Mouse (Mus musculus) right cerebral cortex, adult 2 months (tissue): ENCODE data around the gene Gtpbp2.

Experiments used
- DNase-seq, 2 experiments: peaks; one replicate each; pipeline ENCODE4 v3.0.0; 2021 to 2022; ENCODE audit warnings: low spot score in 2 of 2

The Gtpbp2 gene

GRCm38 (mm10) chr17:46203078-46203477, 42.2 kb downstream of the Gtpbp2 start:
- peak; percentile 21 to 44 for DNase-seq

GRCm38 (mm10) chr17:46206676-46207075, 45.8 kb downstream of the Gtpbp2 start:
- no peak for DNase-seq

GRCm38 (mm10) chr17:46210550-46210949, 49.7 kb downstream of the Gtpbp2 start:
- no peak for DNase-seq
